Mouse (Mus musculus) midbrain, embryonic 11.5 days (tissue): ENCODE results near the gene Atp5l. TPM values are rescaled to one million over a fixed set of nuclear protein-coding genes. Genes with fewer than 3 reads are reported as not detected.

Source experiments
- ATAC-seq: fragments of 200-750 bp; cut with Nextera tagmentation; 2 replicates; pipeline ENCODE4 v1.8.0; 2017; ENCODE audit warnings: moderate TSS enrichment, moderate library complexity; ENCODE audit not compliant: low FRiP score
- DNase-seq: peaks from one replicate; pipeline ENCODE4 v3.0.0; 2015; ENCODE audit warnings: low spot score; ENCODE audit errors: missing footprints
- H3K27ac ChIP-seq: fragments of 300-500 bp; sonication (generic); 2 replicates; pipeline ENCODE4 v1.5.1; 2014; ENCODE audit warnings: low read depth, low read length
- H3K27me3 ChIP-seq: fragments of 300-500 bp; sonication (generic); 2 replicates; pipeline ENCODE4 v1.6.1; 2014; ENCODE audit warnings: mild to moderate bottlenecking, low read length, moderate library complexity, mixed read lengths; ENCODE audit not compliant: control insufficient read depth, insufficient read depth
- H3K36me3 ChIP-seq: fragments of 300-500 bp; sonication (generic); 2 replicates; pipeline ENCODE4 v1.6.1; 2014; ENCODE audit warnings: mild to moderate bottlenecking, low read length, moderate library complexity, mixed read lengths; ENCODE audit not compliant: control insufficient read depth, insufficient read depth
- H3K4me1 ChIP-seq: fragments of 300-500 bp; sonication (generic); 2 replicates; pipeline ENCODE4 v1.6.1; 2014; ENCODE audit warnings: low read length; ENCODE audit not compliant: control insufficient read depth, insufficient read depth
- H3K4me2 ChIP-seq: fragments of 300-500 bp; sonication (generic); 2 replicates; pipeline ENCODE4 v1.6.1; 2014; ENCODE audit warnings: mild to moderate bottlenecking, moderate library complexity
- H3K4me3 ChIP-seq: fragments of 300-500 bp; sonication (generic); 2 replicates; pipeline ENCODE4 v1.5.1; 2014; ENCODE audit warnings: low read depth, low read length
- H3K9ac ChIP-seq: fragments of 300-500 bp; sonication (generic); 2 replicates; pipeline ENCODE4 v1.6.1; 2014; ENCODE audit warnings: low read length
- H3K9me3 ChIP-seq: fragments of 300-500 bp; sonication (generic); 2 replicates; pipeline ENCODE4 v1.6.1; 2016; ENCODE audit warnings: low read length; ENCODE audit not compliant: control insufficient read depth
- WGBS: fragments of 180-500 bp; shearing (Covaris S2); extraction: QIAGEN DNeasy Blood & Tissue Kit; methylation state at CpG from one replicate; pipeline ENCODE4 v1.1.7; 2014; 5-methylcytosine and 5-hydroxymethylcytosine counted together
- polyA plus RNA-seq: library from polyadenylated mRNA; unstranded; fragments of >200 nt; fragmentation: Nextera tagmentation; extraction: Ambion mirVana; gene quantifications from 2 replicates; pipeline ENCODE4 v1.2.1, GENCODE M21; 2014

Atp5l gene
- polyA plus RNA-seq, 1 experiment from 2014 or later = 619 TPM

GRCm38 (mm10) chr9:44905620-44906019, 14.9 kb downstream of the Atp5l start:
- DNase-seq = no peak
- Histone ChIP-seq H3K36me3 (peaks cover 1% of the 10 kb centered on the region; the same call in 1 of the 2 replicates), H3K9me3 (no peaks in the 10 kb centered on the region), H3K9ac (no peak overlapping the region), H3K4me2 (no peak overlapping the region), H3K27me3 (no peaks in the 10 kb centered on the region), H3K4me1 (no peaks in the 10 kb centered on the region), H3K4me3 (no peak overlapping the region), H3K27ac (no peak overlapping the region)
- WGBS = 83% methylated on average over 4 of the region's 4 CpGs
- no peak for ATAC-seq

GRCm38 (mm10) chr9:44904964-44905363, 15.6 kb downstream of the Atp5l start:
- H3K36me3 ChIP-seq = no peaks in the 10 kb centered on the region
- H3K9me3 ChIP-seq = no peaks in the 10 kb centered on the region
- no peak for DNase-seq
- H3K9ac ChIP-seq = no peak overlapping the region
- H3K4me1 ChIP-seq = no peaks in the 10 kb centered on the region
- no peak overlapping the region for H3K4me3 ChIP-seq
- 86% methylated on average over 5 of the region's 5 CpGs for WGBS
- H3K27me3 ChIP-seq = no peaks in the 10 kb centered on the region
- H3K27ac ChIP-seq = no peak overlapping the region
- ATAC-seq = no peak
- H3K4me2 ChIP-seq = no peak overlapping the region

- Histone ChIP-seq H3K9ac (no peak overlapping the region), H3K4me2 (no peak overlapping the region), H3K4me3 (no peak overlapping the region), H3K4me1 (no peaks in the 10 kb centered on the region), H3K27ac (no peak overlapping the region), H3K36me3 (no peaks in the 10 kb centered on the region), H3K9me3 (no peaks in the 10 kb centered on the region), H3K27me3 (no peaks in the 10 kb centered on the region)
- no peak for ATAC-seq
- DNase-seq = no peak
- 82% methylated on average over 4 of the region's 4 CpGs for WGBS
These were observed 16.7 kb downstream of the Atp5l start for GRCm38 (mm10) chr9:44903856-44904255.

GRCm38 (mm10) chr9:44900402-44900801, 20.1 kb downstream of the Atp5l start:
- Histone ChIP-seq H3K4me1 (no peaks in the 10 kb centered on the region), H3K4me2 (no peak overlapping the region), H3K27me3 (no peaks in the 10 kb centered on the region), H3K36me3 (no peaks in the 10 kb centered on the region), H3K27ac (no peak overlapping the region), H3K9me3 (no peaks in the 10 kb centered on the region), H3K9ac (no peak overlapping the region), H3K4me3 (no peak overlapping the region)
- no peak for ATAC-seq
- DNase-seq = no peak
- 75% methylated on average over 4 of the region's 4 CpGs for WGBS

GRCm38 (mm10) chr9:44899716-44900115, 20.8 kb downstream of the Atp5l start:
- 87% methylated on average over 3 of the region's 3 CpGs for WGBS

GRCm38 (mm10) chr9:44897024-44897423, 23.5 kb downstream of the Atp5l start:
- H3K9ac ChIP-seq = no peak overlapping the region
- ATAC-seq (no peak), DNase-seq (no peak)
- H3K4me3 ChIP-seq = no peak overlapping the region
- no peaks in the 10 kb centered on the region for H3K4me1 ChIP-seq
- no peaks in the 10 kb centered on the region for H3K9me3 ChIP-seq
- 63% methylated on average over 4 of the region's 4 CpGs for WGBS
- H3K27ac ChIP-seq = no peak overlapping the region
- H3K36me3 ChIP-seq = no peaks in the 10 kb centered on the region
- no peak overlapping the region for H3K4me2 ChIP-seq
- no peaks in the 10 kb centered on the region for H3K27me3 ChIP-seq

More at GRCm38 (mm10) chr9:44899716-44900115, 20.8 kb downstream of the Atp5l start:
- no peak for ATAC-seq
- no peak overlapping the region for H3K4me2 ChIP-seq
- no peak overlapping the region for H3K4me3 ChIP-seq
- H3K9ac ChIP-seq = no peak overlapping the region
- no peaks in the 10 kb centered on the region for H3K36me3 ChIP-seq
- H3K4me1 ChIP-seq = no peaks in the 10 kb centered on the region
- no peaks in the 10 kb centered on the region for H3K9me3 ChIP-seq
- DNase-seq = no peak
- H3K27ac ChIP-seq = no peak overlapping the region
- H3K27me3 ChIP-seq = no peaks in the 10 kb centered on the region

GRCm38 (mm10) chr9:44892664-44893063, 27.9 kb downstream of the Atp5l start:
- Histone ChIP-seq H3K4me1 (no peaks in the 10 kb centered on the region), H3K27me3 (no peaks in the 10 kb centered on the region), H3K27ac (no peak overlapping the region), H3K36me3 (no peaks in the 10 kb centered on the region), H3K9me3 (no peaks in the 10 kb centered on the region), H3K4me2 (no peak overlapping the region), H3K9ac (no peak overlapping the region), H3K4me3 (no peak overlapping the region)
- DNase-seq = no peak
- WGBS = 71% methylated on average over 3 of the region's 3 CpGs
- ATAC-seq = no peak

GRCm38 (mm10) chr9:44891210-44891609, 29.3 kb downstream of the Atp5l start:
- Histone ChIP-seq H3K27me3 (no peaks in the 10 kb centered on the region), H3K27ac (no peak overlapping the region), H3K9me3 (no peaks in the 10 kb centered on the region), H3K4me2 (no peak overlapping the region), H3K4me3 (no peak overlapping the region), H3K9ac (no peak overlapping the region), H3K36me3 (no peaks in the 10 kb centered on the region), H3K4me1 (no peaks in the 10 kb centered on the region)
- no peak for DNase-seq
- ATAC-seq = no peak
- WGBS = 84% methylated on average over 6 of the region's 6 CpGs

GRCm38 (mm10) chr9:44890122-44890521, 30.4 kb downstream of the Atp5l start:
- WGBS = 75% methylated on average over 2 of the region's 2 CpGs
- ATAC-seq (no peak), DNase-seq (no peak)
- Histone ChIP-seq H3K27me3 (no peaks in the 10 kb centered on the region), H3K4me3 (no peak overlapping the region), H3K4me1 (no peaks in the 10 kb centered on the region), H3K27ac (no peak overlapping the region), H3K36me3 (no peaks in the 10 kb centered on the region), H3K9me3 (no peaks in the 10 kb centered on the region), H3K9ac (no peak overlapping the region), H3K4me2 (no peak overlapping the region)
